Mouse (Mus musculus) kidney, adult 2 months (tissue): ENCODE measurements at regions not wholly inside any gene's neighbourhood (a gene's known extent, or its start where the extent isn't known, plus 50 kb on each side); places are given as distances from the start of the nearest gene placed in this dataset.

Experiments
- DNase-seq: peaks from one replicate; pipeline ENCODE4 v3.0.0; 2021
- H3K27ac ChIP-seq: fragments of 200-500 bp; 2 replicates; pipeline ENCODE4 v1.5.1; 2012; ENCODE audit warnings: low read depth, low read length, control low read depth, inconsistent platforms; ENCODE audit not compliant: insufficient read depth
- H3K27me3 ChIP-seq: fragments of 200-500 bp; replicated peaks from 2 replicates; pipeline ENCODE4 v1.6.1; 2012; ENCODE audit warnings: mild to moderate bottlenecking, moderate library complexity, low read length, inconsistent platforms; ENCODE audit not compliant: control insufficient read depth, insufficient read depth
- H3K36me3 ChIP-seq: fragments of 200-500 bp; 2 replicates; pipeline ENCODE4 v1.6.1; 2012; ENCODE audit warnings: mild to moderate bottlenecking, moderate library complexity, low read length, inconsistent platforms; ENCODE audit not compliant: control insufficient read depth, insufficient read depth
- H3K4me1 ChIP-seq: fragments of 200-500 bp; 2 replicates; pipeline ENCODE4 v1.6.1; 2011; ENCODE audit warnings: low read length; ENCODE audit not compliant: control insufficient read depth, insufficient read depth
- H3K4me3 ChIP-seq: fragments of 200-500 bp; 2 replicates; pipeline ENCODE4 v1.5.1; 2011; ENCODE audit warnings: mild to moderate bottlenecking, low read depth, low read length, control low read depth; ENCODE audit not compliant: insufficient read depth
- CTCF ChIP-seq: fragments of 200-500 bp; conservative IDR thresholded peaks from 2 replicates; pipeline ENCODE4 v1.5.1; 2011; ENCODE audit warnings: low read depth, mild to moderate bottlenecking, control low read depth, low read length, moderate library complexity, mixed read lengths; ENCODE audit not compliant: insufficient read depth, insufficient read length
- POLR2A ChIP-seq: fragments of 200-500 bp; IDR thresholded peaks from one replicate; pipeline ENCODE4 v1.6.1; 2011; ENCODE audit warnings: low read depth, low read length, control low read depth
- WGBS: fragments of 180-500 bp; shearing (Covaris S2); methylation state at CpG from one replicate; pipeline ENCODE4 v1.1.7; 2018; 5-methylcytosine and 5-hydroxymethylcytosine counted together

- H3K27ac ChIP-seq = no peak overlapping the region
- DNase-seq = no peak
- H3K4me1 ChIP-seq = no peaks in the 10 kb centered on the region
- no peaks in the 10 kb centered on the region for H3K36me3 ChIP-seq
- H3K27me3 ChIP-seq = no peaks in the 10 kb centered on the region
- WGBS = 95% methylated on average over 6 of the region's 6 CpGs
- no peak overlapping the region for H3K4me3 ChIP-seq
- TF ChIP-seq POLR2A (no peak), CTCF (no peak)
Observed at GRCm38 (mm10) chr12:107734536-107734935, 246.1 kb downstream of the 3110018I06Rik start.

GRCm38 (mm10) chr12:107742641-107743040 is 254.2 kb downstream of the 3110018I06Rik start:
- TF ChIP-seq POLR2A = no peak
- TF ChIP-seq CTCF = no peak
- 67% methylated on average over 13 of the region's 13 CpGs for WGBS
- no peaks in the 10 kb centered on the region for H3K36me3 ChIP-seq
- no peaks in the 10 kb centered on the region for H3K27me3 ChIP-seq
- no peak for DNase-seq
- H3K27ac ChIP-seq = no peak overlapping the region
- no peaks in the 10 kb centered on the region for H3K4me1 ChIP-seq
- no peak overlapping the region for H3K4me3 ChIP-seq

DNA sequence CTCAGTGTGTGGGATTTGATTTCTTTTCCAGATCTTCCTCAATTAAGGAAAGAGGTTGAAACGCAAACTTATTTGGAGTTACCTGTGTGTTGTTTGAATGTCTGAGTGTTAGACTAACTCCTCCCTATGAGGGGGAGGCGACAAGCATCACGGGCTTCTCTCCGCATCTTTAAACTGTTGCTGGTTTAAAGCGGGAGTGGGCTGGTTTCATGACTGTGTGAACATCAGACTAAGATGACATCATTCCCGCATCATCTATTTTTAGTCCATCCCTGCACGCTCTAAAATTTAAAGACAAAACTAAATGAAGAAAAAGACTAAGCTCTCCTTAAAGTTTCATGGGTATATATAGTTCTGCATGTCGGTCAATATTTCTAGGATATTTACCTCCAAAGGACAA is 256.4 kb downstream of the 3110018I06Rik start:
- TF ChIP-seq POLR2A (no peak), CTCF (no peak)
- 79% methylated on average over 8 of the region's 8 CpGs for WGBS
- no peak overlapping the region for H3K27ac ChIP-seq
- no peak for DNase-seq
- H3K4me3 ChIP-seq = no peak overlapping the region
- H3K36me3 ChIP-seq = no peaks in the 10 kb centered on the region
- H3K4me1 ChIP-seq = no peaks in the 10 kb centered on the region
- H3K27me3 ChIP-seq = no peaks in the 10 kb centered on the region

- TF ChIP-seq POLR2A (no peak), CTCF (no peak)
- Histone ChIP-seq H3K4me1 (no peaks in the 10 kb centered on the region), H3K36me3 (no peaks in the 10 kb centered on the region), H3K27me3 (no peaks in the 10 kb centered on the region), H3K27ac (no peak overlapping the region), H3K4me3 (no peak overlapping the region)
- no peak for DNase-seq
- 50% methylated on average over 18 of the region's 18 CpGs for WGBS
Observed at GRCm38 (mm10) chr12:107748481-107749380, 254.7 kb downstream of the Bcl11b start.

- TF ChIP-seq CTCF (no peak), POLR2A (no peak)
- 71% methylated on average over 11 of the region's 11 CpGs for WGBS
- no peak overlapping the region for H3K27ac ChIP-seq
- H3K27me3 ChIP-seq = no peaks in the 10 kb centered on the region
- no peaks in the 10 kb centered on the region for H3K4me1 ChIP-seq
- no peak overlapping the region for H3K4me3 ChIP-seq
- no peak for DNase-seq
- no peaks in the 10 kb centered on the region for H3K36me3 ChIP-seq
Observed at GRCm38 (mm10) chr12:107749381-107750085, 253.9 kb downstream of the Bcl11b start.

GRCm38 (mm10) chr12:107750285-107750927 is 253.0 kb downstream of the Bcl11b start:
- Histone ChIP-seq H3K27ac (no peak overlapping the region), H3K36me3 (no peaks in the 10 kb centered on the region), H3K27me3 (no peaks in the 10 kb centered on the region), H3K4me3 (no peak overlapping the region), H3K4me1 (no peaks in the 10 kb centered on the region)
- DNase-seq = no peak
- WGBS = 80% methylated on average over 8 of the region's 8 CpGs
- no peak for TF ChIP-seq POLR2A

DNA sequence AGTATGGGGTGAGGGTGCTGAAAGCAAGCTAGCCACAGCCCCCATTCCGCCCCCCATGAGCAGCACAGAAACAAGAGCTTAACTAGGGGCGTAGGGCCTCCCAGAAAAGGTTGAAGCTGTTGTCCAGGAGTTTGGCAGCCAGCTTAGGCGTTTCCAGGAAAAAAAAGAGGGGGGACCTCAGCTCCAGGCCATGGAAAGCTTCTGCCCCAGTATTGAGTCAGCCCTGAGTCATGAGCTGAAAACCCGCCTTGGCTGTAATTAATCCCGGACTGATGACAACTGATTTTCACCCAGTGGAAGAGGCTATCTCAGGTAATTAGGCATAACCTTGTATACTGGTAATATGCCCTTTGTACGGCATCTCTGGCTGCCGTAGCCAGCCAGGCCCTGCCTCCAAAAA is 251.3 kb downstream of the Bcl11b start:
- H3K4me1 ChIP-seq = no peaks in the 10 kb centered on the region
- H3K27me3 ChIP-seq = no peaks in the 10 kb centered on the region
- no peak overlapping the region for H3K4me3 ChIP-seq
- no peak overlapping the region for H3K27ac ChIP-seq
- no peak for DNase-seq
- no peaks in the 10 kb centered on the region for H3K36me3 ChIP-seq
- TF ChIP-seq POLR2A (no peak), CTCF (no peak)
- 73% methylated on average over 7 of the region's 7 CpGs for WGBS
